Mouse (Mus musculus): ENCODE measurements at regions not wholly inside any gene's neighbourhood (a gene's known extent, or its start where the extent isn't known, plus 50 kb on each side); places are given as distances from the start of the nearest gene placed in this dataset.

DNA sequence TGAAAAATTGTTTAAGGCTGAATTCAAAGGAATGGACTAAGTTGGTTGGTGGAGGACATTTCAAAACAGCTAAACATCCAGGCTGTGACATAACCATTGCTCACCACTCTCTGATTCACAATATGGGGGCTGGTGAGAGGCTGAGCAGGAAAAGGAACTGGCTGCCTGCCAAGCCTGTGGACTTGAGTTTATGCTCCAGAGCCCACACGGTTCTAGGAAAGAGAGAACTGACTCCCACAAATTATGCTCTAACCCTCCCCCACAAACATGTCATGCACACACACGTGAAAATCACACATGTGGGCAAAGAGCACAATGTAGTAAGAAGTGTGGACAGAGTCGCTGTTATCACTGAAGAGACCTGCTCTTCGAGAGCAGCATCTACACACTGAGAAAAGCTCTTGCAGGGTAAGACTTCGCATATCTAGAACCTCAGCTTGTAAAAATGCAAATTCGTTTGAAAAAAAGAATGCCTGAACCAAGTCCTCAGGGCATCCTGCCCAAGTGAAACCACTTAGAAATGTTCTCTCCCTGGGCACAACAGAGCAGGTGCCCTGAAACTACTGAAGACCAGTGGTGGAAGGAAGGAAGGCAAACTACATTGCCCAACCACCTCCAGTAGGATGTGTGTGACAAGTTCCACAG lies 118.9 kb upstream of the Qrfpr start:
- Histone ChIP-seq H3K4me1 (ENCODE audit: control insufficient read depth, insufficient read depth, low read length) (no peaks in the 10 kb centered on the region), H3K9ac (ENCODE audit: low read length) (no peak overlapping the region), H3K4me2 (ENCODE audit: low read depth, low read length) (no peak overlapping the region), H3K9me3 (replicated peaks; ENCODE audit: control insufficient read depth, low read length) (no peaks in the 10 kb centered on the region), H3K36me3 (ENCODE audit: control insufficient read depth, insufficient read depth, low read length) (no peaks in the 10 kb centered on the region), H3K27ac (ENCODE audit: low read length) (no peak overlapping the region), H3K4me3 (replicated peaks; ENCODE audit: low read length) (no peak overlapping the region), H3K27me3 (ENCODE audit: control insufficient read depth, insufficient read depth, low read length) (no peaks in the 10 kb centered on the region)
- ATAC-seq (ENCODE audit: insufficient read depth, low FRiP score) = no peak
- 61% methylated on average over 6 of the region's 6 CpGs for WGBS

DNA sequence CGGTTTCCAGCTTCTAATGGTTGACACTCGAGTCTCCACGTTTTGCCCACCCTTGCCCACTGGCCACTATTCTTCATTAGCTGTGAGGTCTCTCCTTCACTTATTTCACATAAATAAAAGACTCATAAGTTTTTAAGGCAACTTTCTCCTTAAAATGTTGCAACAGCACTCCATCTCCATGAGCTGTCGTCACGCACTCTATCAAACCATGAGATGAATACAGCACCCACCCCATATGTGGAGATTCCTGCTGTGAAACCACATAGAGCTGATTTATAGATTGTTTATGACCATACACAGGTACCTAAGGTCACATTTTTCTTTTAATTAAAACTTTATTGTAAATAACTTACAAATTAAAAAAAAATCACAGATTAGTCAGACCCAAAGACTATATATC lies 117.5 kb upstream of the Qrfpr start:
- no peak overlapping the region for H3K4me3 ChIP-seq (replicated peaks; ENCODE audit: low read length)
- no peak for ATAC-seq (ENCODE audit: insufficient read depth, low FRiP score)
- WGBS = 85% methylated on average over 5 of the region's 5 CpGs

DNA sequence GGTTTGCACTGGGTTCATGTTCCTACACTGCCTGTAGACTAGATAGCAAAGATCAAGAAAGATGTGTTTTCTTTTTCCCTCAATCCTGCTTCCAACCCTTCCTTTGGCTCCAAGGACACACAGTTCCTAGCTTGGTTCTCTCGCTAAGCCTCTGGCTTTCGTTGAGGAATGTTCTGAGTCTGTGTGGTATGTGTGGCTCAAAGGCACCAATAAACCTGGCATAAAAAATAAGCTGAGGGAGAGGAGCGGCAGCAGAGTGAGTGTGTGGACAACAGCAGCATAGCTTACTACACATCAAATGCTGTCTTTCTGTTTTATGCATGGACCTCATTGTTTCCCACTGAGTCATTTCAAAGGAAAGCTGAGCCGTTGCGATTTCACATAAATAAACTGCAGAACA lies 112.2 kb upstream of the Qrfpr start:
- H3K27ac ChIP-seq (ENCODE audit: low read length) = no peak overlapping the region
- no peak overlapping the region for H3K9ac ChIP-seq (ENCODE audit: low read length)
- no peak overlapping the region for H3K4me3 ChIP-seq (replicated peaks; ENCODE audit: low read length)
- no peak for ATAC-seq (ENCODE audit: insufficient read depth, low FRiP score)
- H3K4me1 ChIP-seq (ENCODE audit: control insufficient read depth, insufficient read depth, low read length) = no peaks in the 10 kb centered on the region
- 70% methylated on average over 5 of the region's 5 CpGs for WGBS
- no peaks in the 10 kb centered on the region for H3K9me3 ChIP-seq (replicated peaks; ENCODE audit: control insufficient read depth, low read length)
- H3K36me3 ChIP-seq (ENCODE audit: control insufficient read depth, insufficient read depth, low read length) = no peaks in the 10 kb centered on the region
- no peak overlapping the region for H3K4me2 ChIP-seq (ENCODE audit: low read depth, low read length)
- no peaks in the 10 kb centered on the region for H3K27me3 ChIP-seq (ENCODE audit: control insufficient read depth, insufficient read depth, low read length)

More for the DNA sequence above, 117.5 kb upstream of the Qrfpr start:
- Histone ChIP-seq H3K4me1 (ENCODE audit: control insufficient read depth, insufficient read depth, low read length) (no peaks in the 10 kb centered on the region), H3K27ac (ENCODE audit: low read length) (no peak overlapping the region), H3K36me3 (ENCODE audit: control insufficient read depth, insufficient read depth, low read length) (no peaks in the 10 kb centered on the region), H3K9me3 (replicated peaks; ENCODE audit: control insufficient read depth, low read length) (no peaks in the 10 kb centered on the region), H3K4me2 (ENCODE audit: low read depth, low read length) (no peak overlapping the region), H3K27me3 (ENCODE audit: control insufficient read depth, insufficient read depth, low read length) (no peaks in the 10 kb centered on the region), H3K9ac (ENCODE audit: low read length) (no peak overlapping the region)

DNA sequence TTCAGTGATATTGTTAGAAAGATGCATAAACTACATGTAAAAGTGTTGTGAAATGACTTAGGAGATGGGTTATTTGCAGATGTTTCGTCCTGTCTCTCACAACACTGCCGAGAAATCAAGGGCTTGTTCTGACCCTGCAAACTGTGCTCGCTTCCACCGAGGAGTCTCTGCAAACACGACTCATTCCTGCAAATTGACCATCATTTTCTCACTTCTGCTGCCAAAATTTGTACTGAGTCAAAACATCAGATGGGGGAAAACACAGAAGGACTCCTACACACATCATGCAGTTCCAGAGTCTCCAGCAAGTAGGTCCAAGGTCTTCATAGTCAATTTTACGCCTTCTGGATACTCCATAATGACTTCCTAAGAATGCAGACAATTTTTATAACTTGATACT lies 109.9 kb upstream of the Qrfpr start:
- Histone ChIP-seq H3K4me3 (replicated peaks; ENCODE audit: low read length) (no peak overlapping the region), H3K36me3 (ENCODE audit: control insufficient read depth, insufficient read depth, low read length) (no peaks in the 10 kb centered on the region), H3K9ac (ENCODE audit: low read length) (no peak overlapping the region), H3K4me1 (ENCODE audit: control insufficient read depth, insufficient read depth, low read length) (no peaks in the 10 kb centered on the region), H3K27ac (ENCODE audit: low read length) (no peak overlapping the region), H3K9me3 (replicated peaks; ENCODE audit: control insufficient read depth, low read length) (no peaks in the 10 kb centered on the region), H3K27me3 (ENCODE audit: control insufficient read depth, insufficient read depth, low read length) (no peaks in the 10 kb centered on the region), H3K4me2 (ENCODE audit: low read depth, low read length) (no peak overlapping the region)
- ATAC-seq (ENCODE audit: insufficient read depth, low FRiP score) = no peak
- WGBS = 91% methylated on average over 6 of the region's 6 CpGs

DNA sequence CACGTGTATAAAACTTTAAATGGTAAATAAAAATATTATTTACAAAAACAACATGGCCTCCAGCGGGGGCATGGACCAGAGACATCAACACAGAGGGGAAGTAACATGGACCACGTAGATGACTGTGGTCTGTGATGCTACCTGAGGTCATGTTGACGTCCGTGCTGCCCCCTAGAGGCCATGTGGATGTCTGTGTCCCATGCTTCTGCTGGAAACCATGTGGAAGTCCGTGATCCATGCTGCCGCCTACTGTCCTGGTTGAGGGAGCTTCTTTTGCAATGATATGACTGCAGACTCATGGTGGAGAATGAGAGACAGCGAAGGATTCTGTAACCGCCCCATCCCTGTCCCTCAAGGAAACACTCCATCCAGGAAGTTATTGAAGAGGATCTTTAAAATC lies 108.5 kb upstream of the Qrfpr start:
- no peak overlapping the region for H3K27ac ChIP-seq (ENCODE audit: low read length)
- no peaks in the 10 kb centered on the region for H3K36me3 ChIP-seq (ENCODE audit: control insufficient read depth, insufficient read depth, low read length)
- H3K4me3 ChIP-seq (replicated peaks; ENCODE audit: low read length) = no peak overlapping the region
- H3K4me1 ChIP-seq (ENCODE audit: control insufficient read depth, insufficient read depth, low read length) = no peaks in the 10 kb centered on the region
- no peak for ATAC-seq (ENCODE audit: insufficient read depth, low FRiP score)
- WGBS = 23% methylated on average over 9 of the region's 9 CpGs
- H3K9me3 ChIP-seq (replicated peaks; ENCODE audit: control insufficient read depth, low read length) = no peaks in the 10 kb centered on the region
- H3K27me3 ChIP-seq (ENCODE audit: control insufficient read depth, insufficient read depth, low read length) = no peaks in the 10 kb centered on the region
- H3K9ac ChIP-seq (ENCODE audit: low read length) = no peak overlapping the region
- H3K4me2 ChIP-seq (ENCODE audit: low read depth, low read length) = no peak overlapping the region

DNA sequence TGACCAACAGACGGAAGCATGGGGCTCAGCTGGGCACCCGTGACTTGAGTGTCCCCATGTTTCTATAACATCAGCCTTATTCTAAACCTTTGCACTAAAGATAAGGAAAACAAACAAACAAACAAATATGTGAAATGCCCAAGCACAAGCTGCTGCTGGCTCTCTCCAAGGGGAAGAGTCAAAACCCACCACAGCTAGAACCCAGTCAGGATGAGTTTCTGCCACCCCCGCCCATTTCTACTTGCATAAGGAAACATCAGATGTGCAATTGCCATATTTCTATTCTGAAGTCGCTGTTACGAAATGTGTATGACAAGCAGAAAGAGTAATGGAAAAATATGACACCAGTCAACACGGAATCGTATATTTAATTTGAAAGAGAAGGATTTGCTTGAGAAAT lies 107.5 kb upstream of the Qrfpr start:
- Histone ChIP-seq H3K27ac (ENCODE audit: low read length) (no peak overlapping the region), H3K4me1 (ENCODE audit: control insufficient read depth, insufficient read depth, low read length) (no peaks in the 10 kb centered on the region), H3K4me3 (replicated peaks; ENCODE audit: low read length) (no peak overlapping the region), H3K4me2 (ENCODE audit: low read depth, low read length) (no peak overlapping the region), H3K9me3 (replicated peaks; ENCODE audit: control insufficient read depth, low read length) (no peaks in the 10 kb centered on the region), H3K27me3 (ENCODE audit: control insufficient read depth, insufficient read depth, low read length) (no peaks in the 10 kb centered on the region), H3K9ac (ENCODE audit: low read length) (no peak overlapping the region), H3K36me3 (ENCODE audit: control insufficient read depth, insufficient read depth, low read length) (no peaks in the 10 kb centered on the region)
- ATAC-seq (ENCODE audit: insufficient read depth, low FRiP score) = no peak
- 80% methylated on average over 7 of the region's 7 CpGs for WGBS

DNA sequence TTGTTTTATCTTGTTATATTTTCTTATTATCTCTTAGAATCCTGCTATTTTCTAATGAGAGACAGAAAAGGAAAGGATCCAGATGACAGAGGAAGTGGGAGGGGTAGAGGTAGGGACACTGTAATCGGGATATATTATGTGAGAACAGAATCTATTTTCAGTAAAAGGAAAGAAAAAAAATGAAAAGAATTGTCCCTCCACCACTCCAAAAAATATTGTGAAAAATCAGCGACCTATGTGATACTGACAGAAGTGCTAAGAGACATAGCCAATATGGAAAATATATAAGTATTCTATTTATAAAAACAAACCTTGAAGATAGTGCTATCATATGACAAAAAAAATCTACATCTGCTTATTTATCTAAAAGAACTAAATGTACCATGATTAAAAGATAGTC lies 106.8 kb upstream of the Qrfpr start:
- Histone ChIP-seq H3K9ac (ENCODE audit: low read length) (no peak overlapping the region), H3K4me1 (ENCODE audit: control insufficient read depth, insufficient read depth, low read length) (no peaks in the 10 kb centered on the region), H3K9me3 (replicated peaks; ENCODE audit: control insufficient read depth, low read length) (no peaks in the 10 kb centered on the region), H3K4me2 (ENCODE audit: low read depth, low read length) (no peak overlapping the region), H3K27ac (ENCODE audit: low read length) (no peak overlapping the region), H3K27me3 (ENCODE audit: control insufficient read depth, insufficient read depth, low read length) (no peaks in the 10 kb centered on the region), H3K4me3 (replicated peaks; ENCODE audit: low read length) (no peak overlapping the region), H3K36me3 (ENCODE audit: control insufficient read depth, insufficient read depth, low read length) (no peaks in the 10 kb centered on the region)
- 78% methylated on average over 2 of the region's 2 CpGs for WGBS
- ATAC-seq (ENCODE audit: insufficient read depth, low FRiP score) = no peak

DNA sequence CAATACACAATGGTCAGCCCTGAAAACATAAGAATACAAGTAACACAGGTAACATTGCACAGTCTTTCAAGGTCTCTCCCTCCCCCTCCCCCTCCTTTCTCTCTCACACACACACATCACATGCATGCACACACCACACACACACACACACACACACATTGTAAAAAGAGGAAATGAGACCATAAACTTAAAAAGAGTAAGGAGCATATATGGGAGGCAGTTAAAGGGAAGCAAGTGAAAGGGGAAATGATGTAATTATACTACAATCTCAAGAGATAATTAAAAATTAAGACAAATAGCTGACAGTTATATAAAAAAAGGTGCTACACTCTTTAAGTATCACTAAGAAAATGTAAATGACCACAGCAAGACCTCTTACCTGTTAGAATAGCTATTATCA lies 96.5 kb upstream of the Qrfpr start:
- no peak overlapping the region for H3K4me3 ChIP-seq (replicated peaks; ENCODE audit: low read length)
- H3K36me3 ChIP-seq (ENCODE audit: control insufficient read depth, insufficient read depth, low read length) = no peaks in the 10 kb centered on the region
- H3K27ac ChIP-seq (ENCODE audit: low read length) = no peak overlapping the region
- no peaks in the 10 kb centered on the region for H3K4me1 ChIP-seq (ENCODE audit: control insufficient read depth, insufficient read depth, low read length)
- H3K9me3 ChIP-seq (replicated peaks; ENCODE audit: control insufficient read depth, low read length) = no peaks in the 10 kb centered on the region
- H3K4me2 ChIP-seq (ENCODE audit: low read depth, low read length) = no peak overlapping the region
- ATAC-seq (ENCODE audit: insufficient read depth, low FRiP score) = no peak
- no peaks in the 10 kb centered on the region for H3K27me3 ChIP-seq (ENCODE audit: control insufficient read depth, insufficient read depth, low read length)
- H3K9ac ChIP-seq (ENCODE audit: low read length) = no peak overlapping the region

DNA sequence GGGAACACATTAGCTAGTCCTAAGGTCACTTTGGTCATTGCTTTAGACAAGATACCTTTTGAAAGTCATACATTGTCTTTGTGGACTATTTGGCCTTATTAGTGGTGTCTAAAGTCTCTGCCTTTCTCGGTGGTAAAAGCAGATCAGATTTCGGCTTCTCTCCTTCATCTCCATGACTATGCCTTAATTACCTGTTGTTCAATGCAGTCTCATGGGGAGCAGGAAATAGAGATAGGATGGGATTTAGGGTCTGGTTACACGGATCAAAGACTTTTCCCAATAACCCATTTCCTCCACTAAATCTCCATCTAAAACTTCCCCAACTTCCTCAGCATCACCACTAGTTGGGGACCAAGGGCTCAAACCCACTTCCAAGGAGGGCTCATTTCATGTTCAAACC lies 89.2 kb upstream of the Qrfpr start:
- Histone ChIP-seq H3K9ac (ENCODE audit: low read length) (no peak overlapping the region), H3K27me3 (ENCODE audit: control insufficient read depth, insufficient read depth, low read length) (no peaks in the 10 kb centered on the region), H3K27ac (ENCODE audit: low read length) (no peak overlapping the region), H3K36me3 (ENCODE audit: control insufficient read depth, insufficient read depth, low read length) (no peaks in the 10 kb centered on the region), H3K4me1 (ENCODE audit: control insufficient read depth, insufficient read depth, low read length) (no peaks in the 10 kb centered on the region), H3K9me3 (replicated peaks; ENCODE audit: control insufficient read depth, low read length) (no peaks in the 10 kb centered on the region), H3K4me2 (ENCODE audit: low read depth, low read length) (no peak overlapping the region), H3K4me3 (replicated peaks; ENCODE audit: low read length) (no peak overlapping the region)
- no peak for ATAC-seq (ENCODE audit: insufficient read depth, low FRiP score)
- 14% methylated on average over 3 of the region's 3 CpGs for WGBS

Measured in stomach, embryonic 16.5 days (tissue).